Mouse (Mus musculus) liver, postnatal 0 days (tissue): ENCODE measurements at regions not wholly inside any gene's neighbourhood (a gene's known extent, or its start where the extent isn't known, plus 50 kb on each side); places are given as distances from the start of the nearest gene placed in this dataset.

Experiments
- CTCF ChIP-seq: sonication (generic); IDR thresholded peaks from 2 replicates; pipeline ENCODE4 v1.5.1; 2016; ENCODE audit warnings: antibody characterized with exemption, low read depth
- EP300 ChIP-seq: IDR thresholded peaks from 2 replicates; pipeline ENCODE4 v1.6.1; 2016; ENCODE audit warnings: antibody characterized with exemption, low read depth, mild to moderate bottlenecking

DNA sequence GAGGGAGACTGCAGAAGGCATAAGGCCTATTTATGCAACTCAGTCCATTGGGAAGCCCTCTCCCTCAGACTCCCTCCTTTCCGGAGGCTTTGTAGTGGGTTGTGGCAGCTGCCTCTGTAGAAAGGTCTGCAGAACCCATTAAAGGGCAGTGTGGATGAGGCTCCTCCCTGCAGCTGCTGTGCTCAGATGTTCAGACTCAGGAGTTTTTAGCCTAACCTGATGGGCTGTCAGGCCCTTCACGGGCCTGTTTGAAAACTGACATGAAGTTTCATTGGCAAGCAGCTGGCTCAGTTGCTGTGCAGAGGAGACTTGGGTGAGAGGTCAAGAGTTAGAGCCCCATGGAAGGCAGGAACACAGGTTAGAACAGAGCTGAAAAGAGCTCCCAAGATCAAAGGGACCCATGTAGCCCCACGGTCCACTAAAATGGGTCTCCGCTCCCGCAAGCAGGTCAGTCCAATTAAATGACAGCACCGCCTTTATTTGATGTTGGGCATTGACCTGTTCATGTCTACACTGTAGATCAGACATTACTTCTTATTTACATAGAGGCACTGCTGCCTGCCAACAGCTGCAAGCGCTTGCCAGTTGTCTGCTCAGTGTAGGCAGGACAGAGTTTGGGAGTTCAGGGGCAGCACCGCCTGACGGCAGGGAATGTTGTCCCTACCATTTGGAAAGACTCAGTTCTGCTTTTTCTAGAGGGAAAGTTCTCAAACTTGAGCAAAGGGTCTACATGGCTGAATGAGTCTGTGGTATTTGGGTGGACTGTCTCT, 53.8 kb upstream of the Usp46 start:
- TF ChIP-seq CTCF, result no peak
- no peak for TF ChIP-seq EP300
